Mouse (Mus musculus): ENCODE results near the gene Tspan3.
A peak's percentile ranks its signal among the peaks of the same experiment; 100 is the strongest.

The Tspan3 gene

DNA sequence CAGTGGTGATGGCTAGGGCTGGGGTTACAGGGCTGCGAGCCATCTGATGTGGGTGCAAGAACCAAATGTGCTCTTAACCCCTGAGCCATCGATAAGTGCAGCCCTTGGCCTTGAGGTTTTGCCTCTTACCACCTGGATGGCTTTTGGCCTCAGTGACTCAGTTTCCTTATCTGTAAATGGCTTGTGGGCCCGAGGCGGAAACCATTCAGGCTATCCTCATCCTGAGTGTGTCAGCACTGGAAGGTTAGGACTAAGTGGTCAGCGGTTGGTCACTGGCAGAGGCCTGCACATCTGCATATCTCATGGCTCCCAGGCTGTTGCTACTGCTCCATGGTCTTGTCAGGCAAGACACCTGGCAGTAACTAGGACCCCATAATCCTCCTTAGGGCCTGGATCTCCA, 47.2 kb downstream of the Tspan3 start:
- no peak for DNase-seq (ENCODE audit: extremely low read depth, low read depth)

DNA sequence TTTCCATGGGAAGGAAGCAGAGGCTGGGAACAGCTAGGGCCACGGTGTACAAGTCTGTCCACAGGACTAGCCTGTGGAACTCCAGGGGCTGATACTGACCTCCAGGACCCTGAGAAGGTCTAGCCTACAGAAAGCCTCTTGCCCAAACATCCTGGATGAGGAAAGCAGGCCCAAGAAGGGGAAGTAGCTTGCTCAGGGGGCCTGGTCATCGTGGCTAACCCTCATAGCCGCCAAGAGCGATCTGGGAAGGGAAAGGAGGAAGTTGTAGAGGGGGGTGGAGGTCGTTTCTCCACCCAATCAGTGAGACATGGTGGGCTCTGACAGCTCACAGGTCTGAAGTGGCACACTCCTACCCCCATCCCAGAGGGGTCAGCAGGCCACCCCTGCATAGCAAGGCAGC, 57.1 kb downstream of the Tspan3 start:
- peak; percentile 47 for DNase-seq (ENCODE audit: extremely low read depth, low read depth)

DNA sequence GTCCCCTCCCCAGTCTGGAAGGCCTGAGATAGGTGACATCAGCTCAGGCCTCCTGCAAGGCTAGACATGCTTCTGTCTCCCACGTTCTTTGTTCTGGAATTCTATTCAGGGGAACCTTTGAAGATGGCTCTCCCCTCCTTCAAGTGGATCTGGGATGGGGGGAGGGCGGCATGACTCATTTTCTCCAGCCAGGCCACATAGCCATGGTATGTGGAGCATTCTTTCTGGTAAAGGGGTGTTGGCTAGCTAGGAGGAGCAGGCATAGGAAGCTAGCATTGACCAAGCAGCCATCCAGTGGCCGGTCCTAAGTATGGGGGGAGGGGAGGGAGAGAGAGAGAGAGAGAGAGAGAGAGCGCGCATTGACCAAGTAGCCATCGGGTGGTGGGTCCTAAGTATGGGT, 57.8 kb downstream of the Tspan3 start:
- no peak for DNase-seq (ENCODE audit: extremely low read depth, low read depth)

DNA sequence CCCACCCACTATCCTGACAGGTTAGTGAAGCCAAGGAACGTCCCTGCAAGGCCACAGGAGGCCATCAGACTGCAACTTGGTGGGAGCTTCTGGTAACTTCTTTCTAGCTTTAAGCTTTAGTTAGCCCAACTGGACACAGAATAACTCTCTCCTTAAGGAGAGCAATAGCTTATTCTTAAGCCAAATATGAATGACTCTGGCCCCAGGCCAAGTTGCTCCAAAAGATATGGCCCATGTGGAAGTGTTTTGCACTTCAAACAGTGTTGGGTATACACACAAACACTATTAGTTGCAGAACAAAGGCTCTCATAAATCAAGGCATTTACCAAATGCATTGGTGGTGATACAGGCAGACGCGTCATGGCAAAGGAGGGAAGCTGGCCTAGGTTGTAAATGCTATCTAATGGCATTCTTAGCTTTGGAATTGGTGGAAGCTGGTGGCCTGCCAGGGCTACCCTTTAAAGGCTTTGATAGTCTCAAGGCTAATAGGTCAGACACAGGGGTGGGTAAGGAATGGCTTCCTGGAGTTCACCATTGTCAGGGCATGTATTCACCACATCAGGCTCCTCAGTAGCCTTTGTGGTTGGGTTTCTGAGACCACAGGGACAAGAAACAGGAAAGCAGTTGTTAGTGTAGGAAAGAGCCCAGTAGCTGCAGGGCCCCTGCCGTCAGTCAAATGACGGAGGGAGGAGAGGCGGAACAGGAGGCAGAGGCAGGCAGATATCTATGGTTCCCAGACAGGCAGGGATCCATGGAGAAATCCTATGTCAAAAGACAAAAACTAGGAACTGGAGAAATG, 58.8 kb downstream of the Tspan3 start:
- no peak for DNase-seq (ENCODE audit: extremely low read depth, low read depth)

DNA sequence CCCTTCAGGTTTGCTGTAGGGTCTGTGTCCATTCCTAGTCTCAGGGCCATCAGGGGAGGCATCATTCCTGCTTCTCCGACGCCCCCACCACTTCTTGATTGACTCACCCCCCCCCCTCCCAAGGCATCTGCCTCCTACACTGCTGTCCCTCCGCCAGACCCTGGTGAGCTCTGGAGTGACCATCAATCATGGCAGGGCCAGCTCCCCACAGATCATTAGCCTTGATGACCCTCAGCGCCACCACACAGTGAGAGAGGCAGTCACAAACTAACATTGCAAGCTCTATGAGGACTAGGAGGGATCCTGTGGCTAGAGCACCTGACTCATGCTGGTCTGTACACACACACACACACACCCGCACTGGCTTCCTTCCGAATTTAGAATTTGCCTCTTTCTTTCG, 60.4 kb downstream of the Tspan3 start:
- no peak for DNase-seq (ENCODE audit: extremely low read depth, low read depth)

GRCm38 (mm10) chr9:56101022-56101421, 64.3 kb downstream of the Tspan3 start:
- no peak for DNase-seq (ENCODE audit: extremely low read depth, low read depth)

GRCm38 (mm10) chr9:56100041-56100522, 65.2 kb downstream of the Tspan3 start:
- DNase-seq (ENCODE audit: extremely low read depth, low read depth): no peak

GRCm38 (mm10) chr9:56097584-56098298, 67.5 kb downstream of the Tspan3 start:
- no peak for DNase-seq (ENCODE audit: extremely low read depth, low read depth)

DNA sequence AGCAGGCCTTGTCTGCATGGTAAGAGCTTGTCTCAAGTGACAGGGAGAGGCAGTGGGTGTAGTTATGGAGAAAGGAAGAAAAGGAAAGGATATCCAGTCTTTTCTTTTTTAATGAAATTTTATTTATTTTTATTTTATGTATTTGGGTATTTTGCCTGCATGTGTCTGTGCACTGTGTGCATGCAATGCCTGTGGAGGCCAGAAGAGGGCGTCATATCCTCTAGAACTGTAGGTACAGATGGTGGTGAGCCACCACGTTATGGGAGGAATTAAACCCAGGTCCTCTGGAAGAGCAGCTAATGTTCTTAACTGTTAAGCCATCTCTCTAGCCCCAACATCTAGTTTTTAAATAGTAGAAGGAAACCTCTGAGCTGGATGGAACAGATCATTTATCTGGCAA, 73.2 kb downstream of the Tspan3 start:
- no peak for DNase-seq (ENCODE audit: extremely low read depth, low read depth)

GRCm38 (mm10) chr9:56090546-56091225, 74.6 kb downstream of the Tspan3 start:
- DNase-seq (ENCODE audit: extremely low read depth, low read depth): no peak

GRCm38 (mm10) chr9:56089778-56090520, 75.3 kb downstream of the Tspan3 start, which contains the start of gene Pstpip1:
TSS of gene Pstpip1 (plus strand) at chr9:56089962.
- no peak for DNase-seq (ENCODE audit: extremely low read depth, low read depth)

DNA sequence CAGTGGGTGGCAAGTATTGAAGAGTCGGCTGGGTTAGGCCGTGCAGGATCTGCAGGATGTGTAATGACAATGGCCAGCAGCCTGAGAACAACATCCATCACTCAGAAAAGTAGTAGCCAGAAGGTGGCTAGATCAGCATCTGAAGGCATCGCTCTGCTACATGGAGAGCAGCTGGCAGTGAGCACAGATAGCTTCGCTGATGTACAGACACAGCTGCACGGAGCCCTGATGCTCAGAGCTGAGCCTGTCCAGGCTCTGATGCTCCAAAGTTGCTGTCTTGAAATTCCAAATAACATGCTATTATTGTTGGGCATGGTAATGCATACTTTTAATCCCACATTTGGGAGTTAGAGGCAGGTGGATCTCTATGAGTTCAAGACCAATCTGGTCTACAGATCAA, 78.8 kb downstream of the Tspan3 start:
- DNase-seq (ENCODE audit: extremely low read depth, low read depth): no peak
